Mouse (Mus musculus): Measurements from ENCODE around the gene Tecrl.

GRCm38 (mm10) chr5:83354846-83355561 is at the start of gene Tecrl:
- TF ChIP-seq CTCF (IDR thresholded peaks at IDR 0.05; ENCODE audit: borderline replicate concordance, insufficient read depth, low read depth, low read length), result no peak
- no peak for TF ChIP-seq POLR2A (IDR thresholded peaks at IDR 0.05; ENCODE audit: borderline replicate concordance, insufficient read depth, low read length)
